Mouse (Mus musculus) hindbrain, postnatal 0 days (tissue): ENCODE data around the gene Pinlyp. TPM values are rescaled to one million over a fixed set of nuclear protein-coding genes. Genes with fewer than 3 reads are reported as not detected.

Experiments used
- ATAC-seq: fragments of 200-750 bp; cut with Nextera tagmentation; 2 replicates; pipeline ENCODE4 v1.8.0; 2017; ENCODE audit warnings: mild to moderate bottlenecking, moderate TSS enrichment, moderate library complexity
- DNase-seq: peaks from one replicate; pipeline ENCODE4 v3.0.0-alpha.2; 2015; ENCODE audit warnings: low spot score
- H3K27ac ChIP-seq: fragments of 300-500 bp; sonication (generic); 2 replicates; pipeline ENCODE4 v1.5.1; 2014; ENCODE audit warnings: mild to moderate bottlenecking
- H3K27me3 ChIP-seq: fragments of 300-500 bp; sonication (generic); 2 replicates; pipeline ENCODE4 v1.6.1; 2014; ENCODE audit warnings: low read length, mixed read lengths; ENCODE audit not compliant: insufficient read depth
- H3K36me3 ChIP-seq: fragments of 300-500 bp; sonication (generic); 2 replicates; pipeline ENCODE4 v1.6.1; 2014; ENCODE audit warnings: low read length, mixed read lengths; ENCODE audit not compliant: insufficient read depth
- H3K4me1 ChIP-seq: fragments of 300-500 bp; sonication (generic); 2 replicates; pipeline ENCODE4 v1.6.1; 2014; ENCODE audit warnings: antibody characterized with exemption, low read length, mixed read lengths; ENCODE audit not compliant: insufficient read depth
- H3K4me2 ChIP-seq: fragments of 300-500 bp; sonication (generic); 2 replicates; pipeline ENCODE4 v1.6.1; 2014; ENCODE audit warnings: low read depth, mild to moderate bottlenecking, low read length, moderate library complexity, mixed read lengths
- H3K4me3 ChIP-seq: fragments of 300-500 bp; sonication (generic); 2 replicates; pipeline ENCODE4 v1.5.1; 2014; ENCODE audit warnings: low read length
- H3K9ac ChIP-seq: fragments of 300-500 bp; sonication (generic); replicated peaks from 2 replicates; pipeline ENCODE4 v1.6.1; 2014; ENCODE audit warnings: mild to moderate bottlenecking, low read length, moderate library complexity, mixed read lengths
- H3K9me3 ChIP-seq: fragments of 300-500 bp; sonication (generic); 2 replicates; pipeline ENCODE4 v1.6.1; 2016; ENCODE audit warnings: low read length, mixed read lengths
- CTCF ChIP-seq: IDR thresholded peaks from 2 replicates; pipeline ENCODE4 v1.5.1; 2016; ENCODE audit warnings: antibody characterized with exemption, control low read depth, low read depth
- WGBS: fragments of 180-500 bp; shearing (Covaris S2); extraction: QIAGEN DNeasy Blood & Tissue Kit; methylation state at CpG from one replicate; pipeline ENCODE4 v1.1.7; 2014; 5-methylcytosine and 5-hydroxymethylcytosine counted together
- polyA plus RNA-seq: library from polyadenylated mRNA; unstranded; fragments of >200 nt; fragmentation: Nextera tagmentation; extraction: Ambion mirVana; gene quantifications from 2 replicates; pipeline ENCODE4 v1.2.1, GENCODE M21; 2015
- total RNA-seq: library from RNA; depleted of rRNA; stranded (reverse); fragments of >200 nt; gene quantifications from 2 replicates; pipeline ENCODE4 v1.2.3, GENCODE M21; 2014

Gene Pinlyp
- total and polyA plus RNA-seq, 2 experiments from 2014 or later: not detected

- no peak overlapping the region for H3K9ac ChIP-seq
- peak; percentile 34 for DNase-seq
- no peaks in the 10 kb centered on the region; the same call in 1 of the 2 replicates for H3K27me3 ChIP-seq
- H3K27ac ChIP-seq: no peak overlapping the region; the same call in 1 of the 2 replicates
- peaks cover 9% of the 10 kb centered on the region; the same call in 1 of the 2 replicates for H3K4me1 ChIP-seq
- no peaks in the 10 kb centered on the region for H3K9me3 ChIP-seq
- no peak for ATAC-seq
- 73% methylated on average over 5 of the region's 5 CpGs for WGBS
- H3K36me3 ChIP-seq: no peaks in the 10 kb centered on the region
- TF ChIP-seq CTCF: peak; percentile 49
- H3K4me2 ChIP-seq: no peak overlapping the region
- no peak overlapping the region for H3K4me3 ChIP-seq
Observed at GRCm38 (mm10) chr7:24591735-24592134, 45.8 kb upstream of the Pinlyp start.

GRCm38 (mm10) chr7:24588336-24588735 is 42.4 kb upstream of the Pinlyp start:
- no peak for ATAC-seq

GRCm38 (mm10) chr7:24587330-24588105 is 41.6 kb upstream of the Pinlyp start, which contains the start of the genes Ethe1 and Zfp575:
Gene Ethe1, plus strand, starts transcription at chr7:24587543.
Gene Zfp575, minus strand, starts transcription at chr7:24587641.
- Histone ChIP-seq H3K9ac (peak within 1 kb of the TSS; percentile 82), H3K36me3 (no peaks in the 10 kb centered on the region), H3K27me3 (no peaks in the 10 kb centered on the region; the same call in 1 of the 2 replicates), H3K27ac (peak within 1 kb of the TSS; percentile 75), H3K4me3 (peak within 1 kb of the TSS; percentile 63), H3K9me3 (no peaks in the 10 kb centered on the region), H3K4me1 (no peaks in the 10 kb centered on the region), H3K4me2 (peak within 1 kb of the TSS; percentile 76)
- WGBS: 4% methylated on average over 30 of the region's 30 CpGs
- TF ChIP-seq CTCF: peak; percentile 11; the same call in 1 of the 2 replicates
- DNase-seq (peak; percentile 90), ATAC-seq (peak; percentile 86)

More at GRCm38 (mm10) chr7:24588336-24588735, 42.4 kb upstream of the Pinlyp start:
- Histone ChIP-seq H3K4me1 (no peaks in the 10 kb centered on the region), H3K27me3 (no peaks in the 10 kb centered on the region; the same call in 1 of the 2 replicates), H3K9me3 (no peaks in the 10 kb centered on the region), H3K9ac (no peak overlapping the region), H3K4me2 (no peak overlapping the region), H3K27ac (no peak overlapping the region), H3K36me3 (no peaks in the 10 kb centered on the region), H3K4me3 (no peak overlapping the region)
- DNase-seq: no peak
- TF ChIP-seq CTCF: no peak
- WGBS: 79% methylated on average over 13 of the region's 13 CpGs

GRCm38 (mm10) chr7:24586828-24587227 is 40.9 kb upstream of the Pinlyp start:
- Histone ChIP-seq H3K27me3 (no peaks in the 10 kb centered on the region; the same call in 1 of the 2 replicates), H3K4me1 (no peaks in the 10 kb centered on the region), H3K9ac (peak overlapping the region; percentile 82), H3K9me3 (no peaks in the 10 kb centered on the region), H3K27ac (peak overlapping the region; percentile 75; the same call in 1 of the 2 replicates), H3K4me2 (peak overlapping the region; percentile 76), H3K4me3 (peak overlapping the region; percentile 63), H3K36me3 (no peaks in the 10 kb centered on the region)
- no peak for TF ChIP-seq CTCF
- ATAC-seq: peak; percentile 65
- 11% methylated on average over 8 of the region's 8 CpGs for WGBS
- DNase-seq: peak; percentile 57

GRCm38 (mm10) chr7:24585995-24586394 is 40.1 kb upstream of the Pinlyp start:
- Histone ChIP-seq H3K4me2 (no peak overlapping the region), H3K27me3 (no peaks in the 10 kb centered on the region; the same call in 1 of the 2 replicates), H3K27ac (no peak overlapping the region), H3K9me3 (no peaks in the 10 kb centered on the region), H3K4me3 (no peak overlapping the region), H3K36me3 (no peaks in the 10 kb centered on the region), H3K9ac (no peak overlapping the region), H3K4me1 (no peaks in the 10 kb centered on the region)
- WGBS: 39% methylated on average over 13 of the region's 16 CpGs
- ATAC-seq (no peak), DNase-seq (no peak)
- TF ChIP-seq CTCF: no peak

GRCm38 (mm10) chr7:24584876-24585275 is 39.0 kb upstream of the Pinlyp start:
- Histone ChIP-seq H3K4me3 (no peak overlapping the region), H3K27ac (no peak overlapping the region), H3K9ac (no peak overlapping the region), H3K4me2 (no peak overlapping the region), H3K9me3 (no peaks in the 10 kb centered on the region), H3K4me1 (no peaks in the 10 kb centered on the region), H3K36me3 (no peaks in the 10 kb centered on the region), H3K27me3 (no peaks in the 10 kb centered on the region; the same call in 1 of the 2 replicates)
- TF ChIP-seq CTCF: no peak
- ATAC-seq (no peak), DNase-seq (no peak)
- WGBS: 82% methylated on average over 6 of the region's 6 CpGs

GRCm38 (mm10) chr7:24577811-24578210 is 31.9 kb upstream of the Pinlyp start:
- H3K36me3 ChIP-seq: no peaks in the 10 kb centered on the region
- no peak overlapping the region for H3K27ac ChIP-seq
- TF ChIP-seq CTCF: no peak
- ATAC-seq (no peak), DNase-seq (no peak)
- no peaks in the 10 kb centered on the region for H3K9me3 ChIP-seq
- no peaks in the 10 kb centered on the region for H3K27me3 ChIP-seq
- WGBS: 89% methylated on average over 10 of the region's 10 CpGs
- no peak overlapping the region for H3K4me2 ChIP-seq
- no peak overlapping the region for H3K4me3 ChIP-seq
- no peak overlapping the region for H3K9ac ChIP-seq
- no peaks in the 10 kb centered on the region for H3K4me1 ChIP-seq
